Comparison of ENCODE assay signal across 26 mouse cellular contexts in the genomic region with DNA sequence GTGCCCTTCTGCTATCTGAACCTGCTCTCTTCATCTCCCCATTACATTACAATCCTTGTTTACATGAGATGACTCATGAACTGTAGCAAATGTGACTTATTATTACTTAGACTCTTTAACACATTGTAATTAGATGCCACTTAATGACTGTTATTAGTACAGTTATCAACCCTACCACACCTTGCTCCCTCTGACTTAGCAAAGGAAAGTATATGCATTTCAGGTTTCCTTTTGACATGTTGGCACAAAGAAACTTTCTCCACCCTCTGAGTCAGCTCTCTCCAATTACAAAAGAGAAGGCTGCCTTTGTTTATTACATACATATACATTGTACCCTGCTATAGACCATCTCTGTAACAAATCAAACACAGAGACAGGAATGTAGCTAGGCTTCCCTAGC.
"Had no signal": no experiment of that assay in that cellular context is flagged by ENCODE, and none has a peak within 500 bp of the region (broad histone marks: within the 10 kb centered on the region; RNA-seq: fewer than 3 reads in every experiment).

No protein-coding gene starts in this region.

- H3K4me1 ChIP-seq: heart, embryonic 10.5 days; heart, embryonic 12.5 days; hindbrain, embryonic 10.5 days; hindbrain, embryonic 12.5 days; kidney, embryonic 15.5 days; limb, embryonic 13.5 days; limb, embryonic 15.5 days; liver, embryonic 12.5 days had no signal

- H3K9ac ChIP-seq: heart, embryonic 12.5 days; hindbrain, embryonic 12.5 days; hindbrain, embryonic 14.5 days; kidney, embryonic 15.5 days; limb, embryonic 13.5 days; limb, embryonic 15.5 days; liver, embryonic 12.5 days; liver, embryonic 14.5 days had no signal

- H3K9me3 ChIP-seq: heart, embryonic 10.5 days; heart, embryonic 12.5 days; hindbrain, embryonic 12.5 days; kidney, embryonic 15.5 days; limb, embryonic 15.5 days; liver, embryonic 12.5 days had no signal

- H3K36me3 ChIP-seq: heart, embryonic 10.5 days; heart, embryonic 12.5 days; hindbrain, embryonic 12.5 days; kidney, embryonic 15.5 days; limb, embryonic 13.5 days; limb, embryonic 15.5 days; liver, embryonic 12.5 days had no signal

- DNase-seq: gastrocnemius, postnatal 10 days; gastrocnemius, postnatal 25 days; heart, adult 18-20 months; heart, postnatal 10 days; heart, postnatal 4 days; kidney, adult 11 months; kidney, adult 2 months; kidney, adult 9 months; kidney, postnatal 14 days; kidney, postnatal 36 days; layer of hippocampus, adult 9-11 months; layer of hippocampus, postnatal 36 days; left cerebral cortex, postnatal 4 days had no signal

- H3K4me2 ChIP-seq: heart, embryonic 12.5 days; hindbrain, embryonic 12.5 days; hindbrain, embryonic 14.5 days; kidney, embryonic 15.5 days; limb, embryonic 13.5 days; limb, embryonic 15.5 days; liver, embryonic 12.5 days had no signal

- H3K27me3 ChIP-seq: heart, embryonic 12.5 days; hindbrain, embryonic 12.5 days; kidney, embryonic 15.5 days; limb, embryonic 13.5 days; limb, embryonic 15.5 days; liver, embryonic 12.5 days had no signal

- ATAC-seq: hindbrain, embryonic 16.5 days; intestine, embryonic 16.5 days; liver, embryonic 12.5 days had no signal

- H3K27ac ChIP-seq: heart, embryonic 10.5 days; hindbrain, embryonic 10.5 days; hindbrain, embryonic 12.5 days; hindbrain, embryonic 14.5 days; kidney, embryonic 15.5 days; kidney, postnatal 0 days; limb, embryonic 13.5 days; limb, embryonic 15.5 days; liver, embryonic 12.5 days; liver, embryonic 14.5 days had no signal

- H3K4me3 ChIP-seq: heart, embryonic 10.5 days; heart, embryonic 12.5 days; hindbrain, embryonic 10.5 days; hindbrain, embryonic 12.5 days; kidney, embryonic 15.5 days; limb, embryonic 13.5 days; limb, embryonic 15.5 days; liver, embryonic 12.5 days had no signal
